Mouse (Mus musculus): ENCODE results near the gene Habp2.

GRCm38 (mm10) chr19:56272081-56272480, 14.9 kb upstream of the Habp2 start:
- TF ChIP-seq GATA1 (IDR thresholded peaks at IDR 0.05; ENCODE audit: borderline replicate concordance, low read length) (no peak), FLI1 (IDR thresholded peaks at IDR 0.05; ENCODE audit: low read length) (no peak)
